Mouse (Mus musculus) kidney, adult 2 months (tissue): ENCODE results near the gene Mcfd2. TPM values are rescaled to one million over a fixed set of nuclear protein-coding genes. Genes with fewer than 3 reads are reported as not detected.
"Not testable (repeated sequence)": the region's sequence is repeated elsewhere in the genome, so short reads cannot be mapped to it uniquely, and the experiment has no call there.

Experiments used
- DNase-seq: peaks from one replicate; pipeline ENCODE4 v3.0.0; 2021
- H3K27ac ChIP-seq: fragments of 200-500 bp; 2 replicates; pipeline ENCODE4 v1.5.1; 2012; ENCODE audit warnings: low read depth, low read length, control low read depth, inconsistent platforms; ENCODE audit not compliant: insufficient read depth
- H3K27me3 ChIP-seq: fragments of 200-500 bp; replicated peaks from 2 replicates; pipeline ENCODE4 v1.6.1; 2012; ENCODE audit warnings: mild to moderate bottlenecking, moderate library complexity, low read length, inconsistent platforms; ENCODE audit not compliant: control insufficient read depth, insufficient read depth
- H3K36me3 ChIP-seq: fragments of 200-500 bp; 2 replicates; pipeline ENCODE4 v1.6.1; 2012; ENCODE audit warnings: mild to moderate bottlenecking, moderate library complexity, low read length, inconsistent platforms; ENCODE audit not compliant: control insufficient read depth, insufficient read depth
- H3K4me1 ChIP-seq: fragments of 200-500 bp; 2 replicates; pipeline ENCODE4 v1.6.1; 2011; ENCODE audit warnings: low read length; ENCODE audit not compliant: control insufficient read depth, insufficient read depth
- H3K4me3 ChIP-seq: fragments of 200-500 bp; 2 replicates; pipeline ENCODE4 v1.5.1; 2011; ENCODE audit warnings: mild to moderate bottlenecking, low read depth, low read length, control low read depth; ENCODE audit not compliant: insufficient read depth
- CTCF ChIP-seq: fragments of 200-500 bp; conservative IDR thresholded peaks from 2 replicates; pipeline ENCODE4 v1.5.1; 2011; ENCODE audit warnings: low read depth, mild to moderate bottlenecking, control low read depth, low read length, moderate library complexity, mixed read lengths; ENCODE audit not compliant: insufficient read depth, insufficient read length
- POLR2A ChIP-seq: fragments of 200-500 bp; IDR thresholded peaks from one replicate; pipeline ENCODE4 v1.6.1; 2011; ENCODE audit warnings: low read depth, low read length, control low read depth
- WGBS: fragments of 180-500 bp; shearing (Covaris S2); methylation state at CpG from one replicate; pipeline ENCODE4 v1.1.7; 2018; 5-methylcytosine and 5-hydroxymethylcytosine counted together
- polyA plus RNA-seq: library from polyadenylated mRNA; depleted of rRNA; stranded (reverse); fragments of >200 nt; gene quantifications from 2 replicates; pipeline ENCODE4 v1.2.3, GENCODE M21; 2012

Gene Mcfd2
- polyA plus RNA-seq, 1 experiment: 159 TPM

DNA sequence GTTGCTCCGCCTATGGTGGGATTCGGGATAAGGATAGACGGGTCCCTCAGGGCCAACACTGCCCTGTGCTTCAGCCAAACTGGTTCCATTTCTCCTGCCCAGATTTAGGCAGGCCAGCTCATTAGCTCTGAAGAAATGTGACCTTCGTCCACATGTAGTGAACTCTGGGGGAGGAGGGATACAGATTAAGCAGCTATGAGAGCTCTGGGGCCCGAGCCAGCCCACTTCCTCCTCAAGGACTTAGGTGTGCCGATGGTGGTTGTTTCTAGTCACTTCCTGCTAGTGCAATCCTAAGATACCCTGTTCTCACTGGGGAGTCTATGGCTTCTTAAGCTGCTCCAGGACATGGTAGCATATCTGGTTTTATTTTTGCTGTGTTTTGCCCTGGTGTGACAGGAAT, 33.2 kb upstream of the Mcfd2 start:
- Histone ChIP-seq H3K27ac (peak overlapping the region; percentile 4), H3K4me3 (no peak overlapping the region), H3K27me3 (no peaks in the 10 kb centered on the region), H3K4me1 (peaks cover 34% of the 10 kb centered on the region), H3K36me3 (no peaks in the 10 kb centered on the region)
- peak; percentile 84 for DNase-seq
- TF ChIP-seq POLR2A: no peak
- TF ChIP-seq CTCF: no peak
- WGBS: 24% methylated on average over 6 of the region's 6 CpGs

DNA sequence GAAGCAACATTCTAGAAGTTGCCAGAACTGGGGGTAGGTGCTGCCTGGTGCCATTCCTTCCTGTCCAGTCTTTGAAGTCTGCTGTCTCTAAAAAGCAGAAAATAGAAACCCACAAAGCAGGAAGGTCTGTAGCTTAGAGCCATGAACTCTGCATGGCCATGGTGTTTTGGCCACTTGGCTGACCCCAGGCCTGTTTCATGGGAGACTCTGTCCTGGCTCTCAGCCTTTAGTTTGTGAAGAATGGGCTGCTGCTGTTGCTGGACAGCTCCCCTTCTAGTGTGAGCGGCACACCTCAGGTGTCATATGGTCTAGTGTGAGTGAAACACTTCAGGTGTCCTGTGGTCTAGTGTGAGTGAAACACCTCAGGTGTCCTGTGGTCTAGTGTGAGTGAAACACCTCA, 31.0 kb upstream of the Mcfd2 start:
- not testable (repeated sequence) for H3K4me3 ChIP-seq, H3K27ac ChIP-seq, H3K36me3 ChIP-seq, H3K27me3 ChIP-seq
- H3K4me1 ChIP-seq: peaks cover 24% of the 10 kb centered on the region
- peak; percentile 39 for DNase-seq
- WGBS: 64% methylated on average over 1 of the region's 1 CpGs

GRCm38 (mm10) chr17:87295738-87296137, 30.0 kb upstream of the Mcfd2 start:
- TF ChIP-seq POLR2A: no peak
- WGBS: 79% methylated on average over 7 of the region's 7 CpGs
- H3K27me3 ChIP-seq: no peaks in the 10 kb centered on the region
- DNase-seq: no peak
- H3K27ac ChIP-seq: no peak overlapping the region
- peaks cover 32% of the 10 kb centered on the region for H3K4me1 ChIP-seq
- no peaks in the 10 kb centered on the region for H3K36me3 ChIP-seq
- no peak overlapping the region for H3K4me3 ChIP-seq

- H3K4me3 ChIP-seq: no peak overlapping the region
- no peak overlapping the region for H3K27ac ChIP-seq
- TF ChIP-seq POLR2A (no peak), CTCF (no peak)
- 79% methylated on average over 5 of the region's 5 CpGs for WGBS
- H3K4me1 ChIP-seq: peaks cover 29% of the 10 kb centered on the region
- no peaks in the 10 kb centered on the region for H3K27me3 ChIP-seq
- no peaks in the 10 kb centered on the region for H3K36me3 ChIP-seq
- DNase-seq: peak; percentile 67
These were observed 27.4 kb upstream of the Mcfd2 start for GRCm38 (mm10) chr17:87293125-87293524.

DNA sequence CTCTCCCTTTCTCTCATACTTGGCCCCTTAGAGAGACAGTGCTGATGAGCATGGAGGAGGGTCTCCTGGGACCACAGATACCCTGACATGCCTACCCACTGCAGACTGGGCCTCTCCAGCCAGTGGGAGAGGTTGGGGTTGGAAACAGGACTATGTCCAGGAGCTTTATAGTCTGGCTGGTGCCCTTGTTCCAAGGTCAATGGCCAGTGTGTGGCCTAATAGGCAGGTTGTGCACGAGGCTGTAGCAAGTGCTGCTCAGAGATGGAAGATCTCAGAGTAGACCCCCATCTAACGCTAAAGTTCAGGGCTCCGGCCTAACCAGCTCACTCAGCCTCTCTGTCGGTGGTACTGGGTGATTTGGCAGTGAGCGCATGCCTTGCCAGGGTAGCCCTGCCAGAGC, 26.0 kb upstream of the Mcfd2 start:
- Histone ChIP-seq H3K27ac (peak overlapping the region; percentile 47), H3K4me1 (peaks cover 32% of the 10 kb centered on the region), H3K36me3 (no peaks in the 10 kb centered on the region), H3K4me3 (no peak overlapping the region), H3K27me3 (no peaks in the 10 kb centered on the region)
- WGBS: 63% methylated on average over 5 of the region's 5 CpGs
- DNase-seq: peak; percentile 55
- TF ChIP-seq POLR2A (no peak), CTCF (no peak)

DNA sequence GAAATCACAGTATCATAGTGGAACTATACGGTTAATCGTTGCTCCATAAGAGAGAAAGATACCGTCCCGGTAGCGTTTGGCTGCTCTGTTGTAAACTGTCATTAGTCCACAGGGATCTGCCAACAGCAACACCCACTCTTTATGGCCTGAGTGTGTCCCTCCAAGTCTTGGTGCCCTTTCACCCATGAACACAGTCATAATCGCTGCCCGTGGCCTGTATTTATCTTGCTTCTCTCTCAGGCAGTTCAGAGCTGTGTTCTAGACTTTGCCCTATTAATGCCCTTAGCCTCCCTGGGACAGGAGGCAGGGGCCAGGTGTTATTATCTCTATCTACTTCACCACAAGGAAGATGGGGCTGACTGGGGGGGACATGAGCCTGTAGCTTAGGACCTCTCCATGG, 25.3 kb upstream of the Mcfd2 start:
- peak; percentile 65 for DNase-seq
- no peak overlapping the region for H3K27ac ChIP-seq
- peaks cover 30% of the 10 kb centered on the region for H3K4me1 ChIP-seq
- WGBS: 56% methylated on average over 7 of the region's 7 CpGs
- no peaks in the 10 kb centered on the region for H3K27me3 ChIP-seq
- no peak overlapping the region for H3K4me3 ChIP-seq
- TF ChIP-seq POLR2A (no peak), CTCF (no peak)
- H3K36me3 ChIP-seq: no peaks in the 10 kb centered on the region

GRCm38 (mm10) chr17:87289367-87289766, 23.6 kb upstream of the Mcfd2 start:
- peak; percentile 81 for DNase-seq
- Histone ChIP-seq H3K27ac (no peak overlapping the region), H3K4me1 (peaks cover 40% of the 10 kb centered on the region), H3K27me3 (no peaks in the 10 kb centered on the region), H3K36me3 (no peaks in the 10 kb centered on the region), H3K4me3 (no peak overlapping the region)
- TF ChIP-seq POLR2A: no peak
- no peak for TF ChIP-seq CTCF
- 47% methylated on average over 5 of the region's 5 CpGs for WGBS

DNA sequence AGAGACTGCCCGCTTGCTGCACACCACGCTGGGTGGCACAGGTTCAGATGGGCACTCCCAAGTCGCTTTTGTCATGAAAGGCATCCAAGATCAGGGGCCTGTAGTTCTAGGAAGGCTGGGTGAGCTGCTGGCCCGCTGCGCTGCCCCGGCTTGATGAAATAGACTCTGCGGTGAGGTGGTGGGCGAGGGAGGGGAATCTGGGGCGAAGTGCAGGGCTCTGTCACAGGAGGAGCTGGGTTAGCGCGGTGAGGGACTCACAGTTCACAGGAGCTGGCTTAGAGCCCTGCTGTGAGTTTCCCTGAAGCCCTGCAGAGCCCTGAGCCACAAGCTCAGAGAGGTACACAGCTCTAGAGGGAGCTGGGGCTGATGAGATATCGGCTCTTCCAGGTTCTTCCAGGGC, 22.4 kb upstream of the Mcfd2 start:
- Histone ChIP-seq H3K4me3 (no peak overlapping the region), H3K27ac (peak overlapping the region; percentile 28; the same call in 1 of the 2 replicates), H3K27me3 (no peaks in the 10 kb centered on the region), H3K36me3 (no peaks in the 10 kb centered on the region), H3K4me1 (peaks cover 45% of the 10 kb centered on the region)
- peak; percentile 75 for DNase-seq
- 48% methylated on average over 12 of the region's 12 CpGs for WGBS
- TF ChIP-seq POLR2A: no peak
- no peak for TF ChIP-seq CTCF
